Mouse (Mus musculus): ENCODE results near the gene Tedc2. TPM values are rescaled to one million over a fixed set of nuclear protein-coding genes. Genes with fewer than 3 reads are reported as not detected.

Gene Tedc2
- polyA plus RNA-seq, 1 experiment from 2014 or later = 14.8 TPM

DNA sequence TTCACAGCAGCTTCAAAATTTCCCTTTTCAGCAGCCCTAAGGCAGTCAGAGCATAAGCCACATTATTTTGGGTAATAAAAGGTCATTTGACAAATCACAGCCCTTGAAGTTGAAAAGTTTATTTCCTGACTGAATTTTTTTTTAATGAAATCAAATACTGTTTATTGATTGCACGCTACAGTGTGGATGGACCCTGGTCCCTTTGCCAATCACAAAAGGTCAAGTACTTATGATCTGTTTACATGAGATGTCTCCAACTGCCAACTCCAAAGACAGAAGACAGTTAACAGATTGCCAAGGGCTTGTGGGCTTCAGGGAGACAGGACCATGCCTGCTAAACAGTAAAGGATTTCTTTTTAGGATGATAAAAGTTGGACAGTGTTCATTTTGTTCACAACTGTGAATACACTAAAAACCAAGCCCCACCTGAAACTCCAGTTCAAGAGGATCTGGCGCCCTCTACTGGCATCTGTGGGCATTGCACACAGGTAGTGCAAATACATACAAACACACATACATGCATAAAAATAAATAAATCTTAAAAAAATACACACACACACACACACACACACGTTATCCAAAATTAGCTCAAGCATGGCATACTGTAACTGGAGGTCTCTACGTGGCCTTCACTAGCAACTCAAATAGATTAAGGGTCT is 22.8 kb upstream of the Tedc2 start:
- Histone ChIP-seq H3K4me2 (no peak overlapping the region), H3K27me3 (no peaks in the 10 kb centered on the region), H3K4me3 (no peak overlapping the region), H3K9me3 (replicated peaks) (peaks cover 13% of the 10 kb centered on the region), H3K36me3 (ENCODE audit: poor library complexity, severe bottlenecking) (peaks cover 90% of the 10 kb centered on the region), H3K9ac (no peak overlapping the region), H3K4me1 (no peaks in the 10 kb centered on the region), H3K27ac (no peak overlapping the region)
- ATAC-seq = no peak
- 91% methylated on average over 4 of the region's 4 CpGs for WGBS

DNA sequence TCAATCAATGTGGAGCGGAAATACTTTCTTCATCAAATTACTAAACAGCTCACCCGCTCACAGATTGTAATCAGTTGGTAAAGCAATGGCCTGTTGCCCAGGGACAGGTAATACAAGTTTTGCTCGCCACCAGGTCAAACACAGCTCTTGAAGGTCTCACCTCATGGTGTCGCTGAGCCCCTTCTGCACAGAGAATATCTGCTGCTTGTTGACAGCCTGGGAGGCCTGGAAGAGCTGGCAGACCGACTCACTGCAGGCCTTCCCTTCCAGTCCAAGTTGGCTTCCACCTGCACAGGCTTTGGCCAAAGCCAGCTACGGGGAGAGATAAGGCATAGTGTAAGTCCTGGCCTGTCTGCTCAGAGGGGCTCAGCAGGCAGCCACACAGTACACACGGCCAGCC is 16.3 kb upstream of the Tedc2 start:
- H3K4me2 ChIP-seq = no peak overlapping the region
- H3K4me3 ChIP-seq = no peak overlapping the region
- 93% methylated on average over 7 of the region's 7 CpGs for WGBS
- no peak overlapping the region for H3K27ac ChIP-seq
- H3K9ac ChIP-seq = no peak overlapping the region
- no peaks in the 10 kb centered on the region for H3K9me3 ChIP-seq (replicated peaks)
- H3K4me1 ChIP-seq = no peaks in the 10 kb centered on the region
- no peaks in the 10 kb centered on the region for H3K27me3 ChIP-seq
- peaks cover 100% of the 10 kb centered on the region for H3K36me3 ChIP-seq (ENCODE audit: poor library complexity, severe bottlenecking)
- no peak for ATAC-seq

DNA sequence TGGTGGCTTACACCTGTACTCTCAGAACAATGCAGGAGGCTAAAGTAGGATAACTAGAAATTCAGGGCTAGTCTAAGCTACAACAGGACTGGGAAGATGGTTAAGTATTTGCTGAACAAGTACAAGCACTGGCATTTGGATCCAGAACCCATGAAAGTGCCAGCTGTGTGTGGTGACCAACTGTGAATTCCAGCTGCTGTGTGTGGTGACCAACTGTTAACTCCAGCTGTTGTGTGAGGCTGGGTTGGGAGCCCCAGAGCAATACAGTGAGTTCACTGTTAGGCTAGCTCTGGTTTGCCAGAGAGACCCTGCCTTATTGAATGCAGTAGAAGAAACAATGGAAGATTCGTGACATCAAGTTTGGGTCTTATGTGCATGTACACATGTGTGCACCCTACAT is 15.8 kb upstream of the Tedc2 start:
- Histone ChIP-seq H3K27me3 (no peaks in the 10 kb centered on the region), H3K9ac (no peak overlapping the region), H3K4me3 (no peak overlapping the region), H3K36me3 (ENCODE audit: poor library complexity, severe bottlenecking) (peaks cover 100% of the 10 kb centered on the region), H3K27ac (no peak overlapping the region), H3K9me3 (replicated peaks) (no peaks in the 10 kb centered on the region), H3K4me2 (no peak overlapping the region), H3K4me1 (no peaks in the 10 kb centered on the region)
- no peak for ATAC-seq
- 100% methylated on average over 1 of the region's 1 CpGs for WGBS

DNA sequence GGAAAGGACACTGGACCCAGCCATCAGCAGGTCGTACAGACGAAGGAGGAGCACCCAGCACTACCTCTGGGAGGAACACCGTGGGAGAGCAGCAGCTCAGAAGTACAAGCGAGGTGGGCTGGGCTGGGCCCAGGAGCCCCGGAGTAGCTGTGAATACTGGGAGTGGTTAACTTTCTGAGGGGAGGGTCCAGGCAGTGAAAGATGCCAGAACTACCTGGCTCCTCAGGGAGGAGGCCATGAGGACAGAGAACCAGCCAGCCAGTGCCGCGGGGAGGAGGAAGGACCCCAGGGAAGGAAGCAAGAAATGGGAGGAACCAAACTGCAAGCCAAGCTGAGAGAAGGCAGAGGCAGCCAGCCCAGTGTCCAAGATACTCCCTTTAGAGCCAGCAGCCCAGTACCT is 7.3 kb upstream of the Tedc2 start:
- Histone ChIP-seq H3K27me3 (no peaks in the 10 kb centered on the region), H3K36me3 (ENCODE audit: poor library complexity, severe bottlenecking) (peaks cover 99% of the 10 kb centered on the region), H3K9me3 (replicated peaks) (no peaks in the 10 kb centered on the region), H3K4me3 (no peak overlapping the region), H3K27ac (no peak overlapping the region), H3K9ac (no peak overlapping the region), H3K4me2 (no peak overlapping the region), H3K4me1 (no peaks in the 10 kb centered on the region)
- ATAC-seq = no peak
- 95% methylated on average over 7 of the region's 7 CpGs for WGBS

DNA sequence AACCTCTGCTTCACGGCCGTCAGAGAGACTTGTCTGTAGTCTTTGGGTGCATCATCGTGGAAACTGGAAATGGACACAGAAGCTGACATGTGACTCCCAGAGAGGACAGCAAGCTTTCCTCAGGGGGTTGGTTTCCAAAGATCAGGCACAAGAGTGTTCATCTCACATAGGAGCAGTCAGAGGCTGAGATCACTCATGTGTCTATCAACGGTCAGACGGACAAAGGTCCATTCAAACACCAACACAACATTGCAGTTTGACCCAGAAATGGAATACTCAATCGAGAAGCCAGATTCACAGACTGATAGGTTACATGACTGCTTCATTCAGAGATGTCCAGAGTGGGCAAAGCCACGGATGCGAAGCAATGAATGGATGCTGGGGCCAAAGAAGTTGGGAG is 6.1 kb upstream of the Tedc2 start:
- 87% methylated on average over 8 of the region's 8 CpGs for WGBS
- Histone ChIP-seq H3K27ac (no peak overlapping the region), H3K9me3 (replicated peaks) (no peaks in the 10 kb centered on the region), H3K4me2 (no peak overlapping the region), H3K4me1 (no peaks in the 10 kb centered on the region), H3K4me3 (no peak overlapping the region), H3K9ac (no peak overlapping the region), H3K36me3 (ENCODE audit: poor library complexity, severe bottlenecking) (peaks cover 92% of the 10 kb centered on the region), H3K27me3 (no peaks in the 10 kb centered on the region)
- no peak for ATAC-seq

DNA sequence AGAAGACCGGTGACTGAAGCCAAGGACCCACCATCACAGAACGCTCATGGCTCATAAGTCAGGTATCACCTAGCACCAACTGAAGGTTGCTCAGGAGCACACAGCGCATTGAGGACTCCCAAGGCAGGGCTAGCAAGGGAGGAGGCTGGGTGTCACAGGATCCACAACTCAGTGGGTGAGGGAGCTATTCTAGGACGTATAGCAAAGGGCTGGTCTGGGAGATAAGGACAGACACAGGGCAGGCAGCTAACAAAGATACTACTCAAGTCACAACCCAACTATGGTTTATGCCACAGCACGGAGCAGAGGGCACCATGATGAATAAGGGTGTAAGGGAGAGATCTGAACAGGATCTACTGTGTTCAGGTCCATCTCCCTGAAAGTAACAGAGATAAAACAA is 5.2 kb upstream of the Tedc2 start:
- H3K4me1 ChIP-seq = 0 out of 2 replicates have a peak, but pooled peaks cover 4% of the 10 kb centered on the region
- H3K9ac ChIP-seq = no peak overlapping the region
- 96% methylated on average over 5 of the region's 5 CpGs for WGBS
- H3K4me2 ChIP-seq = no peak overlapping the region
- peaks cover 83% of the 10 kb centered on the region for H3K36me3 ChIP-seq (ENCODE audit: poor library complexity, severe bottlenecking)
- no peak overlapping the region for H3K4me3 ChIP-seq
- H3K27ac ChIP-seq = no peak overlapping the region
- no peaks in the 10 kb centered on the region for H3K27me3 ChIP-seq
- H3K9me3 ChIP-seq (replicated peaks) = no peaks in the 10 kb centered on the region
- ATAC-seq = no peak

DNA sequence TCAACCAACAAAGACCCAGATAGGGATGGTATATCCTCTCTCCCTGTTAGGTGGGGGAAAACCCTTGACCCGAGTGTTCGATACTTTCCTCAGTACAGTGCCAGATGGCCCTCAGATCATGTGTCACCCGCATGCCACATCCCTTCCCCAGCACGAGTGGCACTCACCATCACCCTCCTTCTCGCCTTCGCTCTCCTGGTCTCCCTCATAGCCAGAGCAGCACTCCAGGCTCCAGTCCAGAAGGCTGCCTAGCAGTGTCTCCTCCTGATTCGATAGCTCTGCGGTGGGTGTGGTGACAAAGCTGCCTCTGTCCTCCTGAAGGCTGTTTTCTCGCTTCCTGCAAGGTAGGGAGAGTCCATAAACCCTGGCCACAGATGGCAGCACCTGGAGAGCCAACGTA is 4.1 kb upstream of the Tedc2 start:
- no peak overlapping the region for H3K4me3 ChIP-seq
- peaks cover 72% of the 10 kb centered on the region for H3K36me3 ChIP-seq (ENCODE audit: poor library complexity, severe bottlenecking)
- no peaks in the 10 kb centered on the region for H3K9me3 ChIP-seq (replicated peaks)
- no peak overlapping the region for H3K9ac ChIP-seq
- 94% methylated on average over 10 of the region's 10 CpGs for WGBS
- no peak overlapping the region for H3K4me2 ChIP-seq
- ATAC-seq = no peak
- H3K27ac ChIP-seq = no peak overlapping the region
- no peaks in the 10 kb centered on the region for H3K27me3 ChIP-seq
- peaks cover 10% of the 10 kb centered on the region for H3K4me1 ChIP-seq

DNA sequence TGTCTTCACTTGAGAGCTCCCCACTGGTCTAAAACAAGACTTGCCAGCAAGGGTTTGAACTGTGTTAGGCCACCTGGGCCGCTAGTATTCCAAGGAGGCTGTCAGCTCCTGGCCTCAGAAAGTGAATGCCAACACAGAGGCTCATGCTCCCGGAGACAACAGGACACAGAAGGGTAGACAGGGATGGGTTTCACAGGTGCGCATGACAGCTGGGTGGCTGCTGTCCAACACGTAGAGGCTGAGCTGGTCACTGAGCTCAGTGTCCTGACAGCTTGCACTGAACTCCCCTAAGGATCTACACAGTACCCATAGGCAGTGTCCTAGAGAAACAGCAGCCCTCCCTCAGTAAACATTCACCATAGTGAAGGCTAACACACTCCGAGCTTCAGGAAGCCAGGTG is 2.9 kb upstream of the Tedc2 start:
- peaks cover 65% of the 10 kb centered on the region for H3K36me3 ChIP-seq (ENCODE audit: poor library complexity, severe bottlenecking)

DNA sequence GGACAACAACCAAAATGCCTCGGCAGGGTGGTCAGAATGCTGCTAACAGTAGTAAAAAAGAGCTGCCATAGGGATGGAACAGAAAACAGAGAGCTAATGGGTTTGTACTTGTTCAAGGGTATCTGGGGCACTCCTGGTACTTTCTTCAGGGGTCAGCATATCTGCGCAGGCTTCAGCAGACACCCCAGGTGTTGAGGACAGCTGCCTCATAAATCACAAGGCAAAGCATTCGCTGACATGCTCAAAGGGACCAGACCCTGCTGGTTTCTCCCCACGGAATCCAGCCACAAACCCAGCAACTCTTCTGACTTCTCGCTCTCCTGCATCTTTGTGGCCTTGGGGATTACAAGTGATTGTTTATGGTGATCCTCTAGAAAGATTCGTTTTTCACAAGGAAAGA is 2.0 kb upstream of the Tedc2 start:
- Histone ChIP-seq H3K27me3 (no peaks in the 10 kb centered on the region), H3K9ac (no peak overlapping the region), H3K36me3 (ENCODE audit: poor library complexity, severe bottlenecking) (peaks cover 65% of the 10 kb centered on the region), H3K9me3 (replicated peaks) (no peaks in the 10 kb centered on the region), H3K4me1 (peaks cover 18% of the 10 kb centered on the region), H3K27ac (no peak overlapping the region), H3K4me2 (no peak overlapping the region), H3K4me3 (no peak overlapping the region)
- ATAC-seq = no peak
- 85% methylated on average over 6 of the region's 6 CpGs for WGBS

More for the DNA sequence above, 2.9 kb upstream of the Tedc2 start:
- Histone ChIP-seq H3K27ac (no peak overlapping the region), H3K4me1 (peaks cover 18% of the 10 kb centered on the region), H3K4me2 (no peak overlapping the region), H3K27me3 (no peaks in the 10 kb centered on the region), H3K9ac (no peak overlapping the region), H3K4me3 (no peak overlapping the region), H3K9me3 (replicated peaks) (no peaks in the 10 kb centered on the region)
- no peak for ATAC-seq
- 96% methylated on average over 5 of the region's 5 CpGs for WGBS

DNA sequence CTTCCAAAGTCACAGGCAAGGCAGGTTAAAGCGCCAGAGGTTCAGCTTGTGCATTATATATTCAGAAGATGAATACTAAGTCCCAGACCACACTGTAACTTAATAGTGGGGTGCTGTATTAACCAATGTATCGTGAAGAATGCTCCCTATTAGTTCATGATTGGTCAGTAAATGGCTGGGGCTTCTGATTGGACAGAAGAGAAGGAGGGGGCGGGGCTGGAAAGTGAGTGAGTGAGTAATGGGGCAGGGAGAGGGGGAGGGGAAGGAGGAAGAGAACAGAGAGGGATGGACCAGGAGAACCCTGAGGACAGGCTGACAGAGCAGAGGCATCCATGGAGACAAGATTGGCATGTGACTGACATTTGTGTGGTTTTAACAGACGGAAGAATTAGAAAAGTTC is 3.8 kb downstream of the Tedc2 start:
- WGBS = 65% methylated on average over 4 of the region's 4 CpGs
- Histone ChIP-seq H3K9me3 (replicated peaks) (no peaks in the 10 kb centered on the region), H3K9ac (no peak overlapping the region), H3K27ac (no peak overlapping the region), H3K4me1 (peaks cover 24% of the 10 kb centered on the region), H3K4me2 (no peak overlapping the region), H3K27me3 (no peaks in the 10 kb centered on the region), H3K4me3 (no peak overlapping the region), H3K36me3 (ENCODE audit: poor library complexity, severe bottlenecking) (peaks cover 40% of the 10 kb centered on the region)
- ATAC-seq = no peak

DNA sequence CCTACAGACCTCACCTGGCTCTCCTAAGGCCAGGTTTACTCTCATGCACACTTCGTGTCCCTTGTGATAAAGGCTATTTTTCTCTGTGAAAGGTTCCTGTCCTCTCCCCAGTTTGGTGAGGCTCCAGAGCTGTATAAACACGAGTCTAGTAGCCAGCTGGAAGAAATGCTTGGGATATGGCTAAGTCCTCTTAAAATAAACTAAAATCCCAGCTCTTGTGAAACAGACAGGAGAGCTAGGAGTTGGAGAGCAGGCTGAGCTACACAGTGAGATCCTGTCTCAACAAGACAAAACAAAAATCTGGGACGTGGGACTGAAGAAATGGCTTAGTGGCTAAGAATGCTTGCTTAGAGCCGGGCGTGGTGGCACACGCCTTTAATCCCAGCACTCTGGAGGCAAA is 7.5 kb downstream of the Tedc2 start:
- ATAC-seq = no peak
- Histone ChIP-seq H3K27me3 (peaks cover 17% of the 10 kb centered on the region), H3K9ac (no peak overlapping the region), H3K4me1 (peaks cover 40% of the 10 kb centered on the region), H3K4me2 (no peak overlapping the region), H3K36me3 (ENCODE audit: poor library complexity, severe bottlenecking) (peaks cover 34% of the 10 kb centered on the region), H3K9me3 (replicated peaks) (no peaks in the 10 kb centered on the region), H3K27ac (no peak overlapping the region), H3K4me3 (no peak overlapping the region)
- 79% methylated on average over 6 of the region's 6 CpGs for WGBS

DNA sequence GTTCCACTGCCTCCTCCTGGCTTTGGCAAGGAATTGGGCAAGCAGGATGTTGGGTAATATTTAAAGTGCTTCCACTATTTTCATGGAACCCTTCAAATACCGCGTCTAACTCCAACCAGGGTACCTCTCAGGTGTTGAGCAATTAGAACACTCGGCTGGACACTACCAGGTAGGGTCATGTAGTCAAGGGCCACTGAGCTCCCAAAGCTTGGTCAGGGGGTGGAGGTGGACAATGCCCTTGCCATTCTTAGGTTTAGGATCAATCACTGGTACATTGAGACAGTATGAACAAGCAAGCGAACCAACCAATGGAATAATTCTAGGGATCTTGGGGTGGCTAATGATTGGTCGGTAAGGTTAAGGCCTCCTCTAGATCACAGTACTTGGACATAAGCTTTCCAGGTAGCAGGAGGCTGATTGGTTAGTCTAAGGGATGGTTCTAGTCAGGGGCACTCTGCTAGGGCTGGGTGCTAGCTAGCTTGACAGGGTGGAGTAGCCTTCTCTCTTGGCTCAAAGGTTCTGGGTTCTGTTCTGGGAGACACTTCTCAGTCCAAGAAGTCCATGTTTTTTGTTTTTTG is 8.1 kb downstream of the Tedc2 start:
- no peak; the same call in 1 of the 2 replicates for ATAC-seq
- Histone ChIP-seq H3K9me3 (replicated peaks) (no peaks in the 10 kb centered on the region), H3K27ac (no peak overlapping the region), H3K36me3 (ENCODE audit: poor library complexity, severe bottlenecking) (peaks cover 27% of the 10 kb centered on the region), H3K4me1 (peaks cover 47% of the 10 kb centered on the region), H3K9ac (no peak overlapping the region), H3K27me3 (peaks cover 24% of the 10 kb centered on the region), H3K4me3 (peak overlapping the region; percentile 52), H3K4me2 (peak overlapping the region; percentile 97)
- WGBS = 23% methylated on average over 5 of the region's 5 CpGs
